Mouse (Mus musculus) thymus, postnatal 0 days (tissue): ENCODE measurements at regions not wholly inside any gene's neighbourhood (a gene's known extent, or its start where the extent isn't known, plus 50 kb on each side); places are given as distances from the start of the nearest gene placed in this dataset.
"Not testable (repeated sequence)": the region's sequence is repeated elsewhere in the genome, so short reads cannot be mapped to it uniquely, and the experiment has no call there.

Experiments
- DNase-seq: peaks from one replicate; pipeline ENCODE4 v3.0.0-alpha.2; 2015; ENCODE audit warnings: low spot score

GRCm38 (mm10) chr16:3334355-3334754 is 256.5 kb upstream of the Olfr161 start:
- DNase-seq: not testable (repeated sequence)

GRCm38 (mm10) chr16:3343372-3343771 is 247.5 kb upstream of the Olfr161 start:
- DNase-seq: not testable (repeated sequence)

- DNase-seq: not testable (repeated sequence)
These were observed 246.0 kb upstream of the Olfr161 start for GRCm38 (mm10) chr16:3344725-3345380.

GRCm38 (mm10) chr16:3349382-3349781 is 241.5 kb upstream of the Olfr161 start:
- DNase-seq: not testable (repeated sequence)

- not testable (repeated sequence) for DNase-seq
These were observed 240.8 kb upstream of the Olfr161 start for GRCm38 (mm10) chr16:3349850-3350547.

GRCm38 (mm10) chr16:3350668-3351507 is 240.0 kb upstream of the Olfr161 start:
- DNase-seq: peak; percentile 62

- not testable (repeated sequence) for DNase-seq
These were observed 239.3 kb upstream of the Olfr161 start for GRCm38 (mm10) chr16:3351508-3352046.
